Mouse (Mus musculus) testis, postnatal 10 days (tissue): ENCODE results near the gene Bcl11b.

Experiments
- DNase-seq: peaks from one replicate; pipeline ENCODE4 v3.0.0; 2021; ENCODE audit warnings: low spot score

Bcl11b gene

GRCm38 (mm10) chr12:107890326-107890725, 113.1 kb downstream of the Bcl11b start:
- no peak for DNase-seq

- no peak for DNase-seq
These were observed 113.6 kb downstream of the Bcl11b start for GRCm38 (mm10) chr12:107889841-107890240.

- no peak for DNase-seq
These were observed 114.8 kb downstream of the Bcl11b start for GRCm38 (mm10) chr12:107888646-107889045.

GRCm38 (mm10) chr12:107888049-107888448, 115.4 kb downstream of the Bcl11b start:
- DNase-seq, result no peak

- no peak for DNase-seq
These were observed 115.8 kb downstream of the Bcl11b start for GRCm38 (mm10) chr12:107887621-107888020.

GRCm38 (mm10) chr12:107884330-107885065, 118.9 kb downstream of the Bcl11b start:
- no peak for DNase-seq

DNA sequence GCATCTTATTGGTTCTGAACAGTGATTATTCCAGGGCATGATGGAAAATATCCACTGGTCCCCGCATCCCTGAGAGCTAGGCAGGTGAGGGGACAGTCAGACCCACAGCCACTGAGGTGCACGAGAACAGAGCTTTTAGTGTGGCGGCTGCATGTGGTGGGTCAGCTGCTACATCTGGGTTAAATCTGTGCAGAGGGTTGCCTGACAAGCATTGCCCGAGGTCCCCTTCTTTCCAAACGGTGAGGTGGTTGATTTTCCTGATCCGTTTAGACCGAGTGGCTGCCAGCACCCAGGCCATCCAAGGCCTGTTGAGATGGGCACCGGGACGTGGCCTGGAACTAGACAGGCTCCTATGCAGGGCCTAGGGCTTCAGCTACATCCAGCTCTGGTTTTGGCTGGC, 121.7 kb downstream of the Bcl11b start:
- no peak for DNase-seq

- no peak for DNase-seq
These were observed 122.7 kb downstream of the Bcl11b start for GRCm38 (mm10) chr12:107880748-107881147.

- DNase-seq, result no peak
These were observed 124.2 kb downstream of the Bcl11b start for GRCm38 (mm10) chr12:107879114-107879777.

DNA sequence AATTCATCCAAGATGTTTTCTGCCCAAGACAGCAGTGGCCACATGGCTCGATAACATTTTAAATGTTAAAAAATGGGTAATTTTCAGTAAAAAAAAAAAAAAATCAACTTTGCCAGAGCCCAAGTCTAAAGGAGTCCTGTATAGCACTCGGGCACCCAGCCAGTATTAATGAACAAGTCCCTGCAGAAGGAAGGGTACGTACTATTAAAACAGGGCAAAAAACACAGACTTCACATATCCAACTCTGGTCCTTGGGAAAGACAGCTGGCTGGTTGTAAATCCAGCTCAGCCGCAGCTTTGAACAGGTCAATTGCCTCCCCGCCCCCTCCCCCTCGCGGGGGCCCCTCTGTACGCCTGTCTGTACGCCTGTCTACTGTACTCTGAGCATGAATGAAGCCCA, 127.2 kb downstream of the Bcl11b start:
- no peak for DNase-seq

DNA sequence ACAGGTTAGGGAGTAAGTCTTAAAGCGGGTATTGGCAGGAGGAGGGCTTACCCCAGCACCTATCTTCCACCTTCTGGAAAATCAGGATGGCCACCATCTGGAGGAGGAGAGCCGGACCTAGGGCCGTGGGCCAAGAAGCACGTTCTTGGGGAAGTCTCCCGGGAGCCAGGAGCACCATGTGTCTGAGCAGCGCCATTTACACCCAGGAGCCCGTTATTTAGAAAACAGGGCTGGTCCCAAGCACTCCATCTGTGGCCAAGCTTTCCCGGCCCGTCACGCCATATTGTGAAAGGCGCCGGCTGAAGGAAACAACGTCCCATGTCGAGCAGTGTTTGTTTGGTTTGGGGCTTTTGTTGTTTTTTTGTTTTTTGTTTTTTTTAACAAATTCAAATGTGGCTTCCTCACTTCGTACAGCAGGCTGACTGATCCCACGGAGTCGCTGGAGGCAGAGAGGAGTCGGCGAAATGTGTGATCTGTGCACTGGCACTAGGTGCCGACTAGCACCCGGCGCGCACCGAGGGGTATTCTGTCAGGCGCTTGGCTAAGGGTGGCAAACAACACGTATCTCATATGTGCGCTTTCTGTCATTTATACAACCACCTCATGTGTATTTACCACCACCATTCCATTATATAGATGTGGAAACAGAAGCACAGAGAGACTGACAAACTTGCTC, 128.8 kb downstream of the Bcl11b start:
- no peak for DNase-seq

DNA sequence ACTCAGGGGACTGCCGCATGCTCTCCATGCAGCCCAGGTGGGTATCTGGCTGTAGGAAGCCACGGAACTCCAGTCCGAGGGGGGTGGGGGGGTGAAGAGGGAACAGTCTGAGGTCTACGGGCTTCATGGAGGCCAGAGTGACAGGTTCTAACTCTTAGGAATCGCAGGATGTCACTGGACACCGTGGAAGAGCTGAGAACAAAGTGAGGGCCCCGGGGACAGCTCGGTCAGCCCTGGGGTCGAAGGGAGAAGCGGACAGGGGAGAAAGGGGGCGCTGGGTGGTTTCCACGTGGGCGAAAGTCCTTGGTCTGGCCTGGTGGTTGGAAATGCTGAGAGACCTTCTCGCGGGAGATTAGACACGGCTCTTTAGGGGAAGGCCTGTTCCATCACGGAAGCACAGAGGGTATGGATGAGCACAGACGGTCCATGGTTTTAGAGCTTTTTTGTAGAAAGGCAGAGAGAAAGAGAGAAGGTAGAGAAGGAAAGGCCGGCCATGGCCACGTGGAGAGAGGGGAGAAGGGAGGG, 133.8 kb downstream of the Bcl11b start:
- no peak for DNase-seq

DNA sequence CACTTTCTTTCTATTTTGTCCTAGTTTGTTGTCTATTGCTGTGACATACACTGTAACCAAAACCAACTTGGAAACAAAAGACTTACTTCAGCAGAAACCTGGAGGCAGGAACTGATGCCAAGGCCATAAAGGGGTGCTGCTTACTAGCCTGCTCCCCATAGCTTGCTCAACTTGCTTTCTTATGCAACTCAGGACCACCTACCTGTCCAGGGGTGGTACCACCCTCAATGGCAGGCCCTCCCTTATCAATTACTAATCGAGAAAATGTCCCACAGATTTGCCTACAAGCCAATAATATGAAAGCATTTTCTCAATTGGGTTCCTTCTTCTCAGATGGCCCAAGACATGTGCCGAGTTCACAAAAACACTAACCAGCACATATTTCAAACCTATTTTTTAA, 135.1 kb downstream of the Bcl11b start:
- DNase-seq, result no peak
